Mouse (Mus musculus): ENCODE measurements around the gene Rhov. TPM values are rescaled to one million over a fixed set of nuclear protein-coding genes. Genes with fewer than 3 reads are reported as not detected.

The Rhov gene
- total RNA-seq, 2 experiments from 2014 or later: 7.5 to 7.9 TPM

DNA sequence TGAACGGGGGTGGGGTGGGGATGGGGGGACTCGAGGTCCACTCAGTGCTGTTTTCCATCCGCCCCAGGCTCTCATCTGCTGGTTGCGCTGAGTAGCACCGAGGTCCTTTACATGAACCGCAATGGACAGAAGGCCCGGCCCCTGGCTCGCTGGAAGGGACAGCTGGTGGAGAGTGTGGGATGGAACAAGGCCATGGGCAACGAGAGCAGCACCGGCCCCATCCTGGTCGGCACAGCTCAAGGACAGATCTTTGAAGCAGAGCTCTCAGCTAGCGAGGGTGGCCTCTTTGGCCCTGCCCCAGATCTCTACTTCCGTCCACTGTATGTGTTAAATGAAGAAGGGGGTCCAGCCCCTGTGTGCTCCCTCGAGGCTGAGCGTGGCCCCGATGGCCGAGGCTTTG lies 21.8 kb upstream of the Rhov start:
- no peak for DNase-seq (ENCODE audit: low spot score in 2 of 2)

DNA sequence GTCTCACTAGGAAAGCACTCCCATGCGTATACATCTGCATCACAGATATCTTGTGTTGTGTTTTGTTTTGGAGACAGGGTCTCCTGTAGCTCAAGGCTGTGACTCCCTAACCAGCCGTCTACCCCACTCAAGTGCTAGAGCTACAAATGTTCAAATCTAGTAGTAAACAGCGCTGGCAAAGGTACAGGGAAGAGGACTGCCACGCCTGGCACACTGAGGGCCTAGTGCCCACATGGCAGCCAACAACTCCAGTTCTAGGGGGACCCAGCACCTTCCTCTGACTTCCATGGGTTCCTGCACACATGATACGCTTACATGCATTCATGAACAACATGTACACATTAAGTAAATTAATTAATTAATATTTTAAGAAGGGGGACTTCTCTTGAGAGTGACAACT lies 21.2 kb upstream of the Rhov start:
- DNase-seq (ENCODE audit: low spot score in 2 of 2): no peak

- DNase-seq (ENCODE audit: low spot score in 2 of 2): no peak
These were observed 17.9 kb upstream of the Rhov start for GRCm38 (mm10) chr2:119289014-119289416.

DNA sequence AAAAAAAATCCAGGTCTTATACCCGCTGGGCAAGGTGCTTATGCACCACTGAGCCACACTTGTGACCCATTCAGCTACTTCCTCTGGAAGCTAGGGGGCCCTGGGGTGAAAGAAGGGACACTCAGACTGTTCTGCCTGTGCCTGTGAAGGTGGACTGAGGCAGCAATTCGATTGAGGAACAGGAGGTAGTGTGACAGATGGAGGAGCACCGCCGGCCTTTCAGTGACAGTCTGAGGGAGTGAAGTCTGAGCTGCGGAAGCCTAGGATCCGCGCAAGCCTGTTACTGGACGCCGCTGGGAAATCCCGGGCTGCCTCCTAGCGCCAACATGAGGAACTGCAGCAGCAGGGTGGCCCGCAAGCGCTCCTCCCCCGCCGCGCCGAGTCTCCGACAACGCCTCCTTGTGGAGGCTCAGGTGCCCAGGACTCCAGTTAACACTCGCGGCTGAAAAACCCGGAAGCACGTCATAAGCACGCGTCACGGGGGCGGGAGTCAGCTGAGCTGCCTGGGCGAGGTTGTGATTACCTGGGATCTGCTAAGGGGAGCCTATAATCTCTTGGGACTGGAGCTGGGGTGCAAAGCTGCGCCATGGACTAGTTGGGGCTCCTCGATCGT lies 17.3 kb upstream of the Rhov start, which contains the start of gene Vps18:
Gene Vps18, plus strand, starts transcription at position 471 of the 613 bp plus-strand sequence.
- DNase-seq (ENCODE audit: low spot score in 2 of 2): peak; percentile 98 to 99

GRCm38 (mm10) chr2:119287372-119287771 lies 16.3 kb upstream of the Rhov start:
- DNase-seq (ENCODE audit: low spot score in 2 of 2): no peak

DNA sequence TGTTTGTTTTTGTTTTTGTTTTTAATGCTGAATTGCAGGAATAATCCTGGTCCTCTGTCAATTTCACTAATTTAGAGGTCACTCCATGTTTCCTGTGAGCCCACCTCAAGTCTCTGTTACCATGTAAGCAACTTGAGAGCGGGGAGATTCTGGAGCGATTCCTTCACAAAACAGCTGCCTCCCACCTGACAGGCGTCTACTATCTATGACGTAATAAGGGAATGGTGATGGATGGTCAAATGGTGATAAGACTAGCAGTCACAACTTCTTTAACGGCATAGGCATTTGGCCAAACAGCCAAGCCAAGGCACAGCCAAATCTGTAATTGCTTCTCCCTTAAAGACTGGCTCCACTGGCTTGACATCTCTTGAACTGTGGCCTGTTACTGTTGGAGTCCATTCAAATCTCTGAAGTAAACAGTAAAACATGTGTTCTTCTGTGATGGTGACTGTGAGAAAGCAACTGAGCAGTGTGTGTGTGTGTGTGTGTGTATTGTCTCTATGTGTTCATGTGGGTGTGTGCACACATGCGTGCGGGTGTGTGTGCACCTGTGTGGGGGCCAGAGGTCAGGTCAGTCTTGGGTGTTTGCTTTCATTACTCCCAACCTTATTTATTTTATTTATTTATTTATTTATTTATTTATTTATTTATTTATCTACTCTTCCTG lies 11.0 kb upstream of the Rhov start:
- no peak for DNase-seq (ENCODE audit: low spot score in 2 of 2)

DNA sequence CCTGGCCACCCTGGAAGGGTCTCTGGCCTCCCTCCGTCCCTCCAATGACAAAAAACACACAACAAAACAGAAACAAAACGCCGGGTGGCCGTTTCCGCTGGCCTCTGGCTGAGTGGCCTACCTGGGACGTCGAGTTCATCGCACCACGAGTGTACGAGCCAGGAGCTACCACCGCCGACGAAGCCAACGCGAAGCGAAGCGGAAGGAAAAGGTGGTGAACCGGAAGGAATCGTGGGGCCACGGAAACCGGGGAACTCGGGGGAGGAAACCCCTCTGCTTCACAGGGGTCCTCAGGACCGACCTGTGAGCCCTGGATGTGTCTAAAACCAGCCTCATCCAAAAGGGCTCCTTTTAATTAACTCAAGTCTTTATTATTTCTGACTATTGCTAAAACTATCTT lies 6.7 kb upstream of the Rhov start:
- no peak for DNase-seq (ENCODE audit: low spot score in 2 of 2)

DNA sequence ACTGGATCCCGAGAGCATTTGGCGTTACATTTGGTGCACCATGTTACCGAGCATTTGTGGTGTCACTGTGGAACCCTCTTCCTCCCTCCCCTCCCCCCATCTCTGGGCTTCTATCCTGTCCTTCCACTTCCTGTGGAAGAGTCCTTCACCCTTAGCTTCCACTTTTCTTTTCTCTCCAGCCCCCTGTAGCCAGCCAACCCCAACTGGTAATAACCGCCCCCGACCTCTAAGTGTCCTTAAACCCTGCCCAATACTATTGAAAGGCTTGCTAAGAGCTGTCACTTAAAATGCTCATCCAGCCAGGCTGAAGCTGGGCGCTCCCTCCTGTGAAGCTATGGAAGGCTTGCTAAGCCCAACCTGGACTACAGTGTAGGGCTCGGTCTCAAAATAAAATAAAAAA lies 5.9 kb upstream of the Rhov start:
- DNase-seq (ENCODE audit: low spot score in 2 of 2): no peak

DNA sequence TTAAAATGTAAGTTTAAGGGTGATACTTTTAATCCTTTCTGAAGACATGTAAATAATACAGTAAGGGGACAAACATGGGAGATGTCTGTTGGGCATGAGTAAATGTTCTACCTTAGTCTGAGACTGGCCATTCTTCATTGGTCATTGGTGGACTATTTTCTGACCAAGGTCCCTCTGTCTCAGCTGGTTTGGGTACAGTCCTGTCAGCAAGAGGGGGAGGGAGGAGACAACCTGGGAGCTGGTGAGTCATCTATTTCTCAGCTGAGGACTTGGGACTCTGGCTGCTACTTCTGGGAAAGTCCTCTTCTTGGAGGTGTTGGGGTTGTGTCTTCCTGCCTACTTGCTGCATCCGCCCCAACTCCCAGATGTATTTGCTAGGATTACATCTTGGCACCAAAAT lies 3.1 kb upstream of the Rhov start:
- DNase-seq (ENCODE audit: low spot score in 2 of 2): no peak

- no peak for DNase-seq (ENCODE audit: low spot score in 2 of 2)
These were observed 808 bp downstream of the Rhov start for GRCm38 (mm10) chr2:119270286-119270642.

DNA sequence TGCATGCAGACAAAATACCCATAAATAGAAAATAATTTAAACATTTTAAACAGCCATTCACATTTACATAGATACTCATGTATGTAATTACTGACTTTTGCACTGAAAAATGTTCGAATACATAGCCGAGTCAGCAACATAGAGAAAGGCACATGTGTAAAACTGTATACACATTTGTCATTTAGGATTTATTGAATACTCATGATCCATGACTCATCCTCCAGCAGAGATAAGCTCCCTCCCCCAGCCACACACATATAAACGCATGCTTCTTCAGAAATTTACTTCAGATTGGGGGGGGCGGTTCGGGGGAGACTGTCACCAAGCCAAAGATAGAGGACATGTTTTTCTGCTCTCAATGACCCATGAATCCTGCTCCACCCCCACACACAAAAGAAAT lies 7.3 kb downstream of the Rhov start:
- no peak for DNase-seq (ENCODE audit: low spot score in 2 of 2)

GRCm38 (mm10) chr2:119262978-119263377 lies 8.1 kb downstream of the Rhov start:
- no peak for DNase-seq (ENCODE audit: low spot score in 2 of 2)

DNA sequence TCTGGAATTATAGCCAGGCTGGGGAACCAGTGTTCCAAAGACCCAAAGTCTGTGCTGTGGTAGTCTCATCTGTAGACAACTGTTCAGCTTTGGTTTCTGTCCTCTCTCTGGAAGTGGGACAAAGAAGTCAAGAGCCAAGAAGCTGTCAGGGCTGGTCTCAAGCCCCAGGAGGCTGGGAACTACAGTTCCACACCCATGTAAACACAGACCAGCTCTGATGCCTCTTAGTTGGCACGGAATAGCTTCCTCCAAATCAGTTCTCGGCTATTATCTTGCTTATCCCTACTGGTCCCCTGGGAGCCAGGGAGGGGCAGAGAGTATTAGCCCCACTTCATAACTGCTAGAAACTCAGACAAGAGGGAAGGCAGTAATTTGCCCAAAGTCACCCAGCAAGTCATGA lies 9.7 kb downstream of the Rhov start:
- DNase-seq (ENCODE audit: low spot score in 2 of 2): no peak

DNA sequence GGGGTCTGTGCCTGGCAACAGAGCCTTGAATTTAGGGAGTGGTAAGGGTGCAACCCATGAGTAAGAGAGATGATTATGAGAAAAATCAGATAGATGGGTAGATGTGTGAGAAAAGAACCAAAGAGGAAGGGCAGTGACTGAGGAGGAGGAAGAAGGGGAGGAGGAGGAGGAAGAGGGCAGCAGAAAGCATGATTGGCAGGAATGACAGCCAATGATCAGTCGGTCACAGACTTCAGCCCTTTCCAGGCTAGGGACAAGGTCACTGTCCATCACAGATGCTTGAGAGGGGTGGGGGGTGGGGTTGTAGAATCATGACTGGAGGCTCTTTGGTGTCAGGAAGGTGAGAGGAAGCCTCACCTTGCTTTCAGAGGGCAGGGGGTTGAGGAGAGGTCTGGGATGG lies 10.6 kb downstream of the Rhov start:
- no peak for DNase-seq (ENCODE audit: low spot score in 2 of 2)

- no peak for DNase-seq (ENCODE audit: low spot score in 2 of 2)
These were observed 16.1 kb downstream of the Rhov start for GRCm38 (mm10) chr2:119254976-119255375.

DNA sequence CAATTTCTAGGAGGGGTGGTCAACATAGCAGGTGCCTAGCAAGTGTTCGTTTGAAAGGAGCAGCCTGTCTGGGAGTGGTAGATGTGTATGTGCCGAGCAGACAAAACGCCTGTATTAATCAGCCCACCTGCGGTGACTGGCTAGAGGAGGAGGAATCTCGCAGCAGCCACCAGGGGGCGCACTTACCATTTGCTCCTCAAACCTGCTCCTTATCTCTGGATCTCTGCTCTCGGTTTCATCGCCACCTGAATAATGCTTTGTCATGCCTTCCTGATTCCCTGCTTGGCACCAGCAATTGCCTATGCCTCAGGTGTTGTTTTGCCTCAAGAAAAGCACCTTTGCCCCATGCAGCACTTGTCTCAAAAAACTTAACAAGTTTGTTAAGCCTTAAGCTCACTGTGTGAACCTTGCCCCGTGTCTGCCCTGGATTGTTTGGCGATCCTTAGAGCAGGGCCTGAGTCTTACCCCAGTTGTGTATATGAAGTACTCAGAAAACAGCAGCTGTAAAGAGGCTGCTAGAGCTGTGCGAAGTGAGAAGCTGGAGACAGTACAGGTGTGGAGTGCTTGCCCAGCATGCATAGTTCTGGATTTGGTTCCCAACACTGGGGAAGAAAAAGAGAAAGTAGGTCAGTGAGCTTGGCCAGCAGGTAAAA lies 20.1 kb downstream of the Rhov start:
- DNase-seq (ENCODE audit: low spot score in 2 of 2): peak; percentile 64 to 86

DNA sequence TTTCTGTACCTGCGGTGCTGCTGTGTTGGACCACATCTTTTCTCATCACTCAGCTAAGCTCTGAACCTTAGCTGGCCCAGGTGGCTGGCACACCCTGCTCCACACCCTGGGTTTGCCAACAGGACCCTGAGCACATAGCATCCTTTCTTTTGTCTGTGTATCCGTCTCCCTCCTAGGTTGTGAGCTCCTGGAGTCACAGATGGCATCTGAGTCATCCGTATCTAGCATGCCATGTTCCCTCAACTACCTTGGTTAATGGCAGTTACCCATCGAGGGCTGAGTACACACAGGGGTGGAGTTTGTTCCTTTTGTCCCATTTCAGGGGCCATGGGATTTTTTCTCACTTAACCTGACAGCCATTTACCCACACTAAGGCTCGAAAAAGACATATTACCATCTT lies 20.7 kb downstream of the Rhov start:
- DNase-seq (ENCODE audit: low spot score in 2 of 2): no peak

DNA sequence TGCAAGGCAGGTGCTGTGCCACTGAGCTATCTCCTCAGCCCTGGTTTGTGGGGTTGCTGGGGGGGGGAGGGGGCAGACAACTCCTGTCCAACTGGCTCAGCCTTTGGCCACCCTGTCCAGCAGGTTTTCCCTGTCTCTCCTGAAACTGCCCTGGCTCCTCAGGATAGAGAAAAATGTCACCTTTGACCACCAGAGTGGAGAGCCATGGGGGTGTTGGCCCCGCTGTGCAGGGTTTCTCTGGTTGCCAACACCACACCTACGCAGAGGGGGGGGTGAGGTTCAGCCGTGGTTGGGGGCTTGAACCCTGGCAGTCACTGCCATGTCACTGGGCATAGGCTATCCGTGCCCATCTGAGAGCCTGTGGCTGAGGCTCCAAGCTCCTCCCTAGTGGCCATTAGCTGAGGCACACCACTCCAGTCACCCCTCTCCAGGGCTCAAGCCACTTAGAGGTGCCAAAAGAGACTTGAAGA lies 21.4 kb downstream of the Rhov start:
- no peak for DNase-seq (ENCODE audit: low spot score in 2 of 2)

- no peak for DNase-seq (ENCODE audit: low spot score in 2 of 2)
These were observed 23.2 kb downstream of the Rhov start for GRCm38 (mm10) chr2:119247904-119248303.

GRCm38 (mm10) chr2:119245246-119245645 lies 25.8 kb downstream of the Rhov start:
- DNase-seq (ENCODE audit: low spot score in 2 of 2): no peak

GRCm38 (mm10) chr2:119242548-119242947 lies 28.5 kb downstream of the Rhov start:
- DNase-seq (ENCODE audit: low spot score in 2 of 2): no peak

DNA sequence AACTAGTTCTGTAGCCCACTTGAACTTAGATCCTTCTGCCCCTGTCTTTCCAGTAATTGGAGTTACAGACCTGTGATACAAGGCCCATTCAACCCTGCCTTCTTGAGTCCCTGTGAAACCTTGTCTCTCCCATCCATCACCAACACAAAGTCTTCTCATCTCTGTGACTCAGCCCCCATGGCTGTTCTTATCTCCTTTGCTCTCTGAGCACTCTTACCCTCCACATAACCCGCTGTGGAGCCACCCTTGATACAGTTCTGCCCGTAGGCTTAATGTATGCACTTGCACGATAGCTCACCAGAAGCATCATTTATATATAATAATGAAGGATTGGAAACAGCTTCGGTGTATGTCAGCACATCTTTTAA lies 30.3 kb downstream of the Rhov start:
- DNase-seq (ENCODE audit: low spot score in 2 of 2): no peak

All from layer of hippocampus, adult 18-20 months (tissue).